Mouse (Mus musculus): ENCODE results near the gene Erich4. TPM values are rescaled to one million over a fixed set of nuclear protein-coding genes. Genes with fewer than 3 reads are reported as not detected.

Erich4 gene
- polyA plus RNA-seq (2012; rRNA removed) (not detected in 2 replicates), polyA plus RNA-seq (2014; fragmentation: Nextera tagmentation; extraction: Ambion mirVana) (not detected in 2 replicates)

GRCm38 (mm10) chr7:25615706-25616011 is at the start of gene Erich4:
TSS of gene Erich4 (minus strand) at chr7:25615892.
- H3K27me3 ChIP-seq (ENCODE audit: control insufficient read depth, insufficient read depth, low read length): no peaks in the 10 kb centered on the region
- H3K9me3 ChIP-seq (ENCODE audit: control insufficient read depth, low read length): no peaks in the 10 kb centered on the region
- no peak within 1 kb of the TSS for H3K27ac ChIP-seq (replicated peaks; ENCODE audit: low read depth, low read length)
- H3K9ac ChIP-seq (ENCODE audit: low read depth, low read length, severe bottlenecking): no peak within 1 kb of the TSS
- 0 out of 2 replicates have a peak, but pooled peaks cover 5% of the 10 kb centered on the region for H3K4me1 ChIP-seq (ENCODE audit: control insufficient read depth, insufficient read depth, low read length)
- no peak for ATAC-seq (ENCODE audit: low FRiP score, low read depth)
- no peak within 1 kb of the TSS for H3K4me3 ChIP-seq (replicated peaks; ENCODE audit: low read length)
- no peak within 1 kb of the TSS for H3K4me2 ChIP-seq (replicated peaks; ENCODE audit: low read depth, low read length, severe bottlenecking)
- H3K36me3 ChIP-seq (ENCODE audit: control insufficient read depth, insufficient read depth, low read length): no peaks in the 10 kb centered on the region
- WGBS: 74% methylated on average over 5 of the region's 5 CpGs
- DNase-seq (ENCODE audit: low spot score): no peak
- no peak for TF ChIP-seq POLR2A (IDR thresholded peaks at IDR 0.05; ENCODE audit: borderline replicate concordance, extremely low read depth, insufficient read depth, insufficient read length)

- Histone ChIP-seq H3K4me3 (replicated peaks; ENCODE audit: low read length) (peak within 1 kb of the TSS; percentile 70), H3K27me3 (ENCODE audit: control insufficient read depth, insufficient read depth, low read length) (no peaks in the 10 kb centered on the region), H3K4me1 (ENCODE audit: control insufficient read depth, insufficient read depth, low read length) (peaks cover 12% of the 10 kb centered on the region), H3K9me3 (ENCODE audit: control insufficient read depth, low read length) (no peaks in the 10 kb centered on the region), H3K4me2 (replicated peaks; ENCODE audit: low read depth, low read length, severe bottlenecking) (peak within 1 kb of the TSS; percentile 79), H3K36me3 (ENCODE audit: control insufficient read depth, insufficient read depth, low read length) (peaks cover 14% of the 10 kb centered on the region), H3K9ac (ENCODE audit: low read depth, low read length, severe bottlenecking) (peak within 1 kb of the TSS; percentile 66), H3K27ac (replicated peaks; ENCODE audit: low read depth, low read length) (no peak within 1 kb of the TSS)
- peak; percentile 99 for ATAC-seq (ENCODE audit: low FRiP score, low read depth)
- peak; percentile 66; the same call in 1 of the 2 replicates for TF ChIP-seq POLR2A (IDR thresholded peaks at IDR 0.05; ENCODE audit: borderline replicate concordance, extremely low read depth, insufficient read depth, insufficient read length)
- peak; percentile 100 for DNase-seq (ENCODE audit: low spot score)
- under 1% methylated on average over 50 of the region's 50 CpGs for WGBS
These were observed 43.2 kb upstream of the Erich4 start, which contains the start of the genes Bckdha and Exosc5 for GRCm38 (mm10) chr7:25658657-25659472. TSS of gene Bckdha (minus strand) at chr7:25658981. TSS of gene Exosc5 (plus strand) at chr7:25659164.

- H3K9ac ChIP-seq (ENCODE audit: low read depth, low read length, severe bottlenecking): peak overlapping the region; percentile 66
- 39% methylated on average over 10 of the region's 10 CpGs for WGBS
- TF ChIP-seq POLR2A (IDR thresholded peaks at IDR 0.05; ENCODE audit: borderline replicate concordance, extremely low read depth, insufficient read depth, insufficient read length): no peak
- H3K4me2 ChIP-seq (replicated peaks; ENCODE audit: low read depth, low read length, severe bottlenecking): peak overlapping the region; percentile 79
- no peaks in the 10 kb centered on the region for H3K9me3 ChIP-seq (ENCODE audit: control insufficient read depth, low read length)
- peak overlapping the region; percentile 70 for H3K4me3 ChIP-seq (replicated peaks; ENCODE audit: low read length)
- ATAC-seq (ENCODE audit: low FRiP score, low read depth) (no peak), DNase-seq (ENCODE audit: low spot score) (no peak)
- peaks cover 14% of the 10 kb centered on the region for H3K36me3 ChIP-seq (ENCODE audit: control insufficient read depth, insufficient read depth, low read length)
- H3K4me1 ChIP-seq (ENCODE audit: control insufficient read depth, insufficient read depth, low read length): peaks cover 12% of the 10 kb centered on the region
- no peaks in the 10 kb centered on the region for H3K27me3 ChIP-seq (ENCODE audit: control insufficient read depth, insufficient read depth, low read length)
- H3K27ac ChIP-seq (replicated peaks; ENCODE audit: low read depth, low read length): no peak overlapping the region
These were observed 42.1 kb upstream of the Erich4 start for GRCm38 (mm10) chr7:25657785-25658184.

GRCm38 (mm10) chr7:25655601-25656428 is 40.1 kb upstream of the Erich4 start:
- H3K4me2 ChIP-seq (replicated peaks; ENCODE audit: low read depth, low read length, severe bottlenecking): no peak overlapping the region
- H3K9me3 ChIP-seq (ENCODE audit: control insufficient read depth, low read length): no peaks in the 10 kb centered on the region
- WGBS: 77% methylated on average over 11 of the region's 11 CpGs
- H3K4me3 ChIP-seq (replicated peaks; ENCODE audit: low read length): no peak overlapping the region
- H3K9ac ChIP-seq (ENCODE audit: low read depth, low read length, severe bottlenecking): no peak overlapping the region
- H3K4me1 ChIP-seq (ENCODE audit: control insufficient read depth, insufficient read depth, low read length): peaks cover 12% of the 10 kb centered on the region
- no peak for ATAC-seq (ENCODE audit: low FRiP score, low read depth)
- TF ChIP-seq POLR2A (IDR thresholded peaks at IDR 0.05; ENCODE audit: borderline replicate concordance, extremely low read depth, insufficient read depth, insufficient read length): no peak
- no peak for DNase-seq (ENCODE audit: low spot score)
- H3K27ac ChIP-seq (replicated peaks; ENCODE audit: low read depth, low read length): no peak overlapping the region
- no peaks in the 10 kb centered on the region for H3K27me3 ChIP-seq (ENCODE audit: control insufficient read depth, insufficient read depth, low read length)
- peaks cover 11% of the 10 kb centered on the region; the same call in 1 of the 2 replicates for H3K36me3 ChIP-seq (ENCODE audit: control insufficient read depth, insufficient read depth, low read length)

GRCm38 (mm10) chr7:25652244-25652759 is 36.6 kb upstream of the Erich4 start:
- Histone ChIP-seq H3K4me2 (replicated peaks; ENCODE audit: low read depth, low read length, severe bottlenecking) (no peak overlapping the region), H3K27ac (replicated peaks; ENCODE audit: low read depth, low read length) (no peak overlapping the region), H3K9ac (ENCODE audit: low read depth, low read length, severe bottlenecking) (no peak overlapping the region), H3K4me1 (ENCODE audit: control insufficient read depth, insufficient read depth, low read length) (peaks cover under 1% of the 10 kb centered on the region; the same call in 1 of the 2 replicates), H3K4me3 (replicated peaks; ENCODE audit: low read length) (no peak overlapping the region), H3K27me3 (ENCODE audit: control insufficient read depth, insufficient read depth, low read length) (no peaks in the 10 kb centered on the region), H3K36me3 (ENCODE audit: control insufficient read depth, insufficient read depth, low read length) (peaks cover 11% of the 10 kb centered on the region; the same call in 1 of the 2 replicates), H3K9me3 (ENCODE audit: control insufficient read depth, low read length) (no peaks in the 10 kb centered on the region)
- ATAC-seq (ENCODE audit: low FRiP score, low read depth) (no peak), DNase-seq (ENCODE audit: low spot score) (no peak)
- WGBS: 92% methylated on average over 12 of the region's 12 CpGs
- TF ChIP-seq POLR2A (IDR thresholded peaks at IDR 0.05; ENCODE audit: borderline replicate concordance, extremely low read depth, insufficient read depth, insufficient read length): no peak

Data from limb, embryonic 14.5 days (tissue).